Mouse (Mus musculus): ENCODE measurements around the gene Cldn19.

DNA sequence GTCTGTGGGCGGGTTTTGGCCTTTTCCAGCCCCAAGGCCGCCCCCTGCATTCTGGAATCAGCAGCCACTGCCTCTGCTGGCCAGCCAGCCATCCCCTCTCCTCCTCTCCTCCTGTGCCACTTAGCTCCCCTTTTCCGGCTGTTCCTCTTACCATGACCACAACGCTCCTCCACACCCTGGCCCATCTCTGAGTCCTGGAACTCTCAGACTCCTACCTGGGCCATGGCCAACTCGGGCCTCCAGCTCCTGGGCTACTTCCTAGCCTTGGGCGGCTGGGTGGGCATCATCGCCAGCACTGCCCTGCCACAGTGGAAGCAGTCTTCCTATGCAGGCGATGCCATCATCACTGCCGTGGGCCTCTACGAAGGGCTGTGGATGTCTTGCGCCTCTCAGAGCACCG is at the start of gene Cldn19:
- TF ChIP-seq CTCF (IDR thresholded peaks at IDR 0.05; ENCODE audit: extremely low read depth, insufficient read depth, low read length) (no peak), POLR2A (IDR thresholded peaks at IDR 0.05; ENCODE audit: extremely low read depth, insufficient read depth, low read length) (no peak)

All from cortical plate, adult 2 months (tissue).